Mouse (Mus musculus) layer of hippocampus, postnatal 14 days (tissue): ENCODE measurements around the gene Habp4. TPM values are rescaled to one million over a fixed set of nuclear protein-coding genes. Genes with fewer than 3 reads are reported as not detected.

Experiments
- DNase-seq, 2 experiments: peaks; one replicate each; pipeline ENCODE4 v3.0.0; 2021 to 2022; ENCODE audit warnings: low spot score in 2 of 2, mixed read lengths in 1 of 2
- total RNA-seq, 2 experiments: library from RNA; stranded (reverse); gene quantifications; 2 replicates each; pipeline ENCODE4 v1.2.3; 2021

Habp4 gene
- total RNA-seq, 2 experiments from 2014 or later: 141 to 146 TPM

DNA sequence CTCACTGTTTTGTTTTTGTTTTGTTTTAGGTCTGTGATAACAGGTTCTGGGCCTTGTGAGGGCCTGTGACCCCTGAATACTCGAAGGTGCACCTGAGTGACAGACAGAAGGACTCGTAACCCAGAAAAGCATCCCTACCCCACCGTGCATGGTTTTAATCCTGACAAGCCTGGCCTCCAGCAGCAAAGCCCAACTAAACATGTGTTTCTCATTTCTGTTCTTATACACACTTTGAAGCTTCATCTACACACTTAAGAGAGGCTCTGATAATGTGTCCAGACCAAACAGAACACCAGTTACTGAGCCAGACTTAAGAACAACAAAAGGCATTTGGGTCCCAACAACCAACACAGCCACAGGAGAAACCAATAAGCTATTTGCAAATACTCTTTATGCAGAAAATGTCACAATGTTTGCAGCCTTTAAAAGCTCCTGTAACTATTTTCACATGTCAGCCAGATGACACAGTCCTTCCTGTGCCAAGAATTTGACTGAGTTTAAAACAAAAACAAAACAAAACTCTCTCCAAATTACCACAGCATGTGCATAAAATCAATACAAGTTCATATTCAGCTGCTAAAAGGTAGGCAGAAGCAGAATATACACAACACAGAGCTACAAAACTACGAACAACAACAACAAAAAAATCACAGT is 73.6 kb downstream of the Habp4 start:
- peak in 1 of 2 experiments; percentile 14 for DNase-seq

- DNase-seq: no peak
Observed at GRCm38 (mm10) chr13:64235777-64236176, 74.2 kb downstream of the Habp4 start.

Other genes with a start within 250 kb of the Habp4 start
- not detected for gene Hsd17b3, start 72.6 kb upstream of the Habp4 start, total RNA-seq
- under 1 TPM; 0.74 to 0.85 TPM for gene Slc35d2, start 32.5 kb upstream of the Habp4 start, total RNA-seq
- gene Zfp367, start 8.6 kb upstream of the Habp4 start, total RNA-seq: 10 to 100 TPM in 1 of 2 experiments, 1 to 10 TPM in 1; 9.7 to 10.2 TPM
- 1 to 10 TPM; 4.8 to 5.6 TPM for gene Cdc14b, start 113.5 kb downstream of the Habp4 start, total RNA-seq
- 10 to 100 TPM; 14.0 to 14.2 TPM for gene Aaed1, start 150.9 kb downstream of the Habp4 start, total RNA-seq
- 100 to 1,000 TPM; 161 to 178 TPM for gene Ctsl, start 209.1 kb downstream of the Habp4 start, total RNA-seq